Mouse (Mus musculus): ENCODE results near the gene Gm973. TPM values are rescaled to one million over a fixed set of nuclear protein-coding genes. Genes with fewer than 3 reads are reported as not detected.

The Gm973 gene
- polyA plus RNA-seq, 2 experiments, result 2.1 to 2.8 TPM

DNA sequence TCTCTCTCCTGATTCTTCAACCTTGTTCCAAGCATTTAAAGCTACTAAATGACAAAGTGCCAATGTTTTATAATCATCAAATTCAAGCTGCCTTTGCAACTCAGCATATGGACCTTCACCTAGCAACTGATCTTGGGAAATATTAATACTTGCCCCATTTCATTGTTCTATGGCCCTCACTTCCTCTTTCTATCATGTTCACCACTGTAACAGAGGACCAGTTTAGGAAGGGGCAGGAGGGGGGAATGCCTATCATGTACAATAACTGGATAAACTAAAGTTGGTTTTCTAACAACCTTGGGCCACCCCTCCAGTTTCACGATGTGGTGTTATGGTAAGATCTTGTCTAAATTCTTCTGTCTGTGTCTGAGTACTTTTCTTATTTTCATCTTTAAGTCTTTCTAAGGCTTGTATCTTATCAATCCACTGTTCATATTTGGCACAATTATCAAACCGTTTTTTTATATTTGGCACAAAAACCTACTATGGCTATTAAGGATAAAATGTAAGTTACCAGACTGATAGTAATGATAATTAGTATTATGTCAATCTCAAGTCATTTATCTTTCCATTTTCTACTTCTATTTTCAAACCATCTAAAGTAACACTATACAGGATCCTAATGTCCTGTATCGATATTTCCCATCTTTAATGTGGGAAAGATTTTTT lies 137.3 kb downstream of the Gm973 start:
- Histone ChIP-seq H3K27ac (replicated peaks; ENCODE audit: low read depth, low read length) (no peak overlapping the region), H3K36me3 (ENCODE audit: control insufficient read depth, insufficient read depth, low read length) (peaks cover 39% of the 10 kb centered on the region), H3K4me1 (ENCODE audit: control insufficient read depth, insufficient read depth, low read length) (no peaks in the 10 kb centered on the region), H3K9me3 (ENCODE audit: control insufficient read depth, low read length) (no peaks in the 10 kb centered on the region), H3K9ac (ENCODE audit: low read depth, low read length, severe bottlenecking) (no peak overlapping the region), H3K4me3 (replicated peaks; ENCODE audit: low read length) (no peak overlapping the region), H3K27me3 (ENCODE audit: control insufficient read depth, insufficient read depth, low read length) (no peaks in the 10 kb centered on the region), H3K4me2 (replicated peaks; ENCODE audit: low read depth, low read length, severe bottlenecking) (no peak overlapping the region)
- no peak for DNase-seq (ENCODE audit: low spot score)
- TF ChIP-seq POLR2A (IDR thresholded peaks at IDR 0.05; ENCODE audit: borderline replicate concordance, extremely low read depth, insufficient read depth, insufficient read length), result no peak
- 91% methylated on average over 3 of the region's 3 CpGs for WGBS
- no peak for ATAC-seq (ENCODE audit: low FRiP score, low read depth)

DNA sequence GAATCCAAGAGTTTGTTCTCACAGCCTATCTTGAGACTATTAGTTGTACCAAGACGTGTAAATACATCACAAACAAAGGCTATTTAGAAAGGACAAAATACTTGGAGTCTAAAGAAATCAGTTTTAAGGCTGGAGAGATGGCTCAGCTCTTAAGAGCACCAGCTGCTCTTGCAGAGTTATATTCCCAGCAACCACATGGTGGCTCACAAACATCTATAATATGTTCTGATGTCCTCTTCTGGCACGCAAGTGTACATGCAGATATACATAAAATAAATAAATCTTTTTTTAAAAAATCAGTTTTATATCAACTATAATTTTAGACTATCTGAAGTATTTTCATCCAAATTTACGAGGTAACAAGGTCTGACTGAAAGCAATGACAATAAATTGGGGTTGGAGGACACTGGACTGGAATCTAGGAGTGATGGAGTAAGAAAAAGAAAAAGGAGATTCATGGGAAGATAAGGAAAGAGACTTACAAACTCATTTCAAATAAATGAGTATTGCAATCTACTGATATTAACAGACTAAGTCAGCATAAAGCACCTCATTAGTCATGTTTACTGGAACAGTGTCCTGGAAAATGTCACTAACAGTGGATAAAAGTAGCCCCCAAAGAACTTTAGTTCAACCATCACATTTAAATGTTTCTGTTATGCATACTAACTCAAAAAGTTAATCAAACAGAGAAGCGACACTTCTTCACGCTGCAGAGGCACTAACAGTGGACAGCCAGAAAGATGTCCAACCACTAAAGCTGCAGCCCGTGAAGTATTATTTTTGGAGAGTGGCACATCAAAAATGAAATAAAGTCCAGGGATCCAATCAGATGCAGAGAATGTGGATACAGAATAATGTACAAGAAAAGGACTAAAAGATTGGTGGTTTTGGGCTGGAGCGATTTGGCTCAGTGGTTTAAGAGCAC lies 140.4 kb downstream of the Gm973 start:
- H3K9ac ChIP-seq (ENCODE audit: low read depth, low read length, severe bottlenecking), result no peak overlapping the region
- H3K4me3 ChIP-seq (replicated peaks; ENCODE audit: low read length), result no peak overlapping the region
- no peak overlapping the region for H3K4me2 ChIP-seq (replicated peaks; ENCODE audit: low read depth, low read length, severe bottlenecking)
- no peaks in the 10 kb centered on the region for H3K4me1 ChIP-seq (ENCODE audit: control insufficient read depth, insufficient read depth, low read length)
- H3K9me3 ChIP-seq (ENCODE audit: control insufficient read depth, low read length), result no peaks in the 10 kb centered on the region
- no peak overlapping the region for H3K27ac ChIP-seq (replicated peaks; ENCODE audit: low read depth, low read length)
- 91% methylated on average over 7 of the region's 7 CpGs for WGBS
- no peak for ATAC-seq (ENCODE audit: low FRiP score, low read depth)
- H3K36me3 ChIP-seq (ENCODE audit: control insufficient read depth, insufficient read depth, low read length), result peaks cover 20% of the 10 kb centered on the region
- no peak for TF ChIP-seq POLR2A (IDR thresholded peaks at IDR 0.05; ENCODE audit: borderline replicate concordance, extremely low read depth, insufficient read depth, insufficient read length)
- no peaks in the 10 kb centered on the region for H3K27me3 ChIP-seq (ENCODE audit: control insufficient read depth, insufficient read depth, low read length)
- DNase-seq (ENCODE audit: low spot score), result no peak

DNA sequence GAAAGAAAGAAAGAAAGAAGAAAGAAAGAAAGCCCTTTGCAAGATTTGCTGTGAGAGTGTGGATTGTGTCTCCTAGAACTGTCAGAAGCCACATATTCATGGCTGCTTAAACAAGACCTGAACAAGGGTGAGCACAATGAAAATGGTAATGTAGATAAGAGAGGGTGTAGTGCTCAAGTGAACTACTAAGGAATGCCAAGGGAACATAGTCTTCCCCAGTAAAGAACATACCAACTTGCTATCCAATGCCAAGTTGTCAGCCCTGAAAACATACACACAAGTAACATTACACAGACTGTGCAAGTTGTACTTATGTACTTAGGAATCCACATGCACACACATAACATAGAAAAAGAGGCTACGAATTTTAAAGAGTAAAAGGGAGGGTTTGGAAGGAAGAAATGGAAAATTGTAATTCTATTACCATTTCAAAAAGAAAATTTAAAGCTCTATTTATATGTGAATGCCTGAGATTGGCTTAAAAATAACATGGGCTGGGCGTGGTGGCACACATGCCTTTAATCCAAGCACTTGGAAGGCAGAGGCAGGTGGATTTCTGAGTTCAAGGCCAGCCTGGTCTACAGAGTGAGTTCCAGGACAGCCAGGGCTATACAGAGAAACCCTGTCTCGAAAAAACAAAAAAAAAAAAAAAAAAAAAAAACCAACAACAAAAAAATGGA lies 147.5 kb downstream of the Gm973 start:
- no peak for TF ChIP-seq POLR2A (IDR thresholded peaks at IDR 0.05; ENCODE audit: borderline replicate concordance, extremely low read depth, insufficient read depth, insufficient read length)
- no peaks in the 10 kb centered on the region for H3K27me3 ChIP-seq (ENCODE audit: control insufficient read depth, insufficient read depth, low read length)
- no peaks in the 10 kb centered on the region; the same call in 1 of the 2 replicates for H3K36me3 ChIP-seq (ENCODE audit: control insufficient read depth, insufficient read depth, low read length)
- DNase-seq (ENCODE audit: low spot score), result no peak
- ATAC-seq (ENCODE audit: low FRiP score, low read depth), result no peak
- no peaks in the 10 kb centered on the region for H3K4me1 ChIP-seq (ENCODE audit: control insufficient read depth, insufficient read depth, low read length)
- 95% methylated on average over 3 of the region's 3 CpGs for WGBS
- H3K9me3 ChIP-seq (ENCODE audit: control insufficient read depth, low read length), result no peaks in the 10 kb centered on the region
- no peak overlapping the region for H3K4me2 ChIP-seq (replicated peaks; ENCODE audit: low read depth, low read length, severe bottlenecking)
- H3K4me3 ChIP-seq (replicated peaks; ENCODE audit: low read length), result no peak overlapping the region
- no peak overlapping the region for H3K27ac ChIP-seq (replicated peaks; ENCODE audit: low read depth, low read length)
- H3K9ac ChIP-seq (ENCODE audit: low read depth, low read length, severe bottlenecking), result no peak overlapping the region

DNA sequence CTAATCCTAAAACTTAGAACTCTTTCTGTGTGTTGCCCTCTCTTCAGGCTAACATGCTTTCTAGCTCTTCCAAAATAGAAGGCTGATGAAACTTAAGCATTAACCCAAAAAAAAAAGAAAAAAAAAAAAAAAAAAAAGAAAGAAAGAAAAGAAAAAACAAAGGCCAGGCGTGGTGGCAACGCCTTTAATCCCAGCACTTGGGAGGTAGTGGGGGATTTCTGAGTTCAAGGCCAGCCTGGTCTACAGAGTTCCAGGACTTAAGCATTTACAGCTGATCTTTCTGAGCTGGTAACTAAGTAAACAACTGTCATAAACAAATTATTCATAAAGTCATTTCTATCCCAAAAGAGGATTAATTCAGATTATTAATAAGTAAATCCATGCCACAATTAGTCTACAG lies 152.8 kb downstream of the Gm973 start:
- DNase-seq (ENCODE audit: low spot score) (no peak), ATAC-seq (ENCODE audit: low FRiP score, low read depth) (no peak)
- no peak overlapping the region for H3K4me2 ChIP-seq (replicated peaks; ENCODE audit: low read depth, low read length, severe bottlenecking)
- H3K36me3 ChIP-seq (ENCODE audit: control insufficient read depth, insufficient read depth, low read length), result no peaks in the 10 kb centered on the region; the same call in 1 of the 2 replicates
- H3K4me3 ChIP-seq (replicated peaks; ENCODE audit: low read length), result no peak overlapping the region
- TF ChIP-seq POLR2A (IDR thresholded peaks at IDR 0.05; ENCODE audit: borderline replicate concordance, extremely low read depth, insufficient read depth, insufficient read length), result no peak
- no peak overlapping the region for H3K27ac ChIP-seq (replicated peaks; ENCODE audit: low read depth, low read length)
- H3K27me3 ChIP-seq (ENCODE audit: control insufficient read depth, insufficient read depth, low read length), result no peaks in the 10 kb centered on the region
- H3K9ac ChIP-seq (ENCODE audit: low read depth, low read length, severe bottlenecking), result no peak overlapping the region
- peaks cover 4% of the 10 kb centered on the region; the same call in 1 of the 2 replicates for H3K4me1 ChIP-seq (ENCODE audit: control insufficient read depth, insufficient read depth, low read length)
- WGBS, result 86% methylated on average over 2 of the region's 2 CpGs
- no peaks in the 10 kb centered on the region for H3K9me3 ChIP-seq (ENCODE audit: control insufficient read depth, low read length)
